Mouse (Mus musculus) forebrain, embryonic 12.5 days (tissue): ENCODE measurements around the gene Eaf2. TPM values are rescaled to one million over a fixed set of nuclear protein-coding genes. Genes with fewer than 3 reads are reported as not detected.
"Not testable (repeated sequence)": the region's sequence is repeated elsewhere in the genome, so short reads cannot be mapped to it uniquely, and the experiment has no call there.

ENCODE experiments used
- ATAC-seq: fragments of 200-750 bp; cut with Nextera tagmentation; 2 replicates; pipeline ENCODE4 v1.8.0; 2017; ENCODE audit warnings: moderate TSS enrichment; ENCODE audit not compliant: low FRiP score
- H3K27ac ChIP-seq: fragments of 300-500 bp; sonication (generic); 2 replicates; pipeline ENCODE4 v1.5.1; 2016; ENCODE audit warnings: mild to moderate bottlenecking
- H3K27me3 ChIP-seq: fragments of 300-500 bp; sonication (generic); 2 replicates; pipeline ENCODE4 v1.6.1; 2016; ENCODE audit warnings: mild to moderate bottlenecking
- H3K36me3 ChIP-seq: fragments of 300-500 bp; sonication (generic); replicated peaks from 2 replicates; pipeline ENCODE4 v1.6.1; 2016; ENCODE audit warnings: mild to moderate bottlenecking
- H3K4me1 ChIP-seq: fragments of 300-500 bp; sonication (generic); 2 replicates; pipeline ENCODE4 v1.6.1; 2016
- H3K4me2 ChIP-seq: fragments of 300-500 bp; sonication (generic); 2 replicates; pipeline ENCODE4 v1.6.1; 2016; ENCODE audit warnings: mild to moderate bottlenecking, moderate library complexity
- H3K4me3 ChIP-seq: fragments of 300-500 bp; sonication (generic); replicated peaks from 2 replicates; pipeline ENCODE4 v1.5.1; 2016; ENCODE audit warnings: mild to moderate bottlenecking
- H3K9ac ChIP-seq: fragments of 300-500 bp; sonication (generic); 2 replicates; pipeline ENCODE4 v1.6.1; 2016; ENCODE audit warnings: mild to moderate bottlenecking
- H3K9me3 ChIP-seq: fragments of 300-500 bp; sonication (generic); 2 replicates; pipeline ENCODE4 v1.6.1; 2016
- WGBS: fragments of 180-500 bp; shearing (Covaris S2); methylation state at CpG from one replicate; pipeline ENCODE4 v1.1.7; 2016; 5-methylcytosine and 5-hydroxymethylcytosine counted together
- polyA plus RNA-seq: library from polyadenylated mRNA; unstranded; fragments of >200 nt; fragmentation: Nextera tagmentation; extraction: Ambion mirVana; gene quantifications from 2 replicates; pipeline ENCODE4 v1.2.1, GENCODE M21; 2016

The Eaf2 gene
- polyA plus RNA-seq, 1 experiment from 2014 or later = 0.98 TPM

DNA sequence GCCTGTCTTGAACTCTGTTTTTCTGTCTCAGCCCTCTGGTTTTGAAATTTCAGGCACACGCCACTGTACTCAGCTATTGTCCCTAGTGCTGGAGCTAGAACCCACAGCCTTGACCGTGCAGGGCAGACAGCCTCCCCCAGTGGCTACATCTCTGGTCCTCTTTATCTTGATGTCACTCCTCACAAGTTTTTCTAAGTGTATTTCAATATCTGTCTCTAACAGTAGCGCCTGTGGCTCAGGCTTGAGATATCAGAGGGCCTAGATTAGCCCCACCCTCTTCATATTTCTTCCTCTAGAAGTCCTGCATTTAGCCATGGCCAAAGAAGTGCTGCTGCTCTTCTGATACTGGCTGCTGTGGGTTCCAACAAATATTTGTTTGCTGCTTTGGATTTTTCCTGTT is 15.8 kb upstream of the Eaf2 start:
- H3K4me2 ChIP-seq = no peak overlapping the region
- no peak overlapping the region for H3K9ac ChIP-seq
- WGBS = 94% methylated on average over 3 of the region's 3 CpGs
- no peaks in the 10 kb centered on the region for H3K27me3 ChIP-seq
- no peaks in the 10 kb centered on the region for H3K9me3 ChIP-seq
- no peak overlapping the region for H3K27ac ChIP-seq
- H3K36me3 ChIP-seq = peaks cover 49% of the 10 kb centered on the region
- H3K4me3 ChIP-seq = no peak overlapping the region
- no peak for ATAC-seq
- no peaks in the 10 kb centered on the region for H3K4me1 ChIP-seq

DNA sequence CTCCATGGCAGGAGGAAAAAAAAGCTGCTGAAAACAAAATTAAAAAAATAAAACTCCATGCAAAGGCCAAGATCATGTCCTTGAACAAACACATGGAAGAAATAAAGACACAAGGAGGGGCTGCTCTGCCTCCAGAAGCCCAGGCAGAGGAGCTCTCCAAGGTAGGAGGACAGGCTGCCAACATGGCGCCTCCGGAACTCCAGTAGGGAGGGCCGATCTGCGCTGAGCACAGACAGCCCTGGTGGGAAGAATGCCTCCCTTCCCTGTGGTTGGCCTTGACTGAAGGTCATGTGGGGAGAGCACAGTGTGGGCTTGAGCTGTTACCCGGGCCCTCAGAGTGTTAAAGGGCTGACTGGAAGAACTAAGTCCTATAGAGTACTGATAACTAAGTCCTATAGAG is 12.7 kb upstream of the Eaf2 start:
- H3K36me3 ChIP-seq = peaks cover 39% of the 10 kb centered on the region
- no peaks in the 10 kb centered on the region for H3K27me3 ChIP-seq
- 90% methylated on average over 5 of the region's 5 CpGs for WGBS

GRCm38 (mm10) chr16:36885912-36886311 is 11.1 kb upstream of the Eaf2 start:
- Histone ChIP-seq H3K9me3 (no peaks in the 10 kb centered on the region), H3K9ac (no peak overlapping the region), H3K4me2 (no peak overlapping the region), H3K27ac (no peak overlapping the region), H3K4me1 (peaks cover 9% of the 10 kb centered on the region), H3K27me3 (no peaks in the 10 kb centered on the region), H3K4me3 (no peak overlapping the region), H3K36me3 (peaks cover 26% of the 10 kb centered on the region)
- 94% methylated on average over 11 of the region's 11 CpGs for WGBS
- ATAC-seq = no peak

More for the DNA sequence above, 12.7 kb upstream of the Eaf2 start:
- peaks cover 8% of the 10 kb centered on the region for H3K4me1 ChIP-seq
- no peak for ATAC-seq
- no peak overlapping the region for H3K4me3 ChIP-seq
- no peak overlapping the region for H3K4me2 ChIP-seq
- no peaks in the 10 kb centered on the region for H3K9me3 ChIP-seq
- H3K9ac ChIP-seq = no peak overlapping the region
- H3K27ac ChIP-seq = no peak overlapping the region

DNA sequence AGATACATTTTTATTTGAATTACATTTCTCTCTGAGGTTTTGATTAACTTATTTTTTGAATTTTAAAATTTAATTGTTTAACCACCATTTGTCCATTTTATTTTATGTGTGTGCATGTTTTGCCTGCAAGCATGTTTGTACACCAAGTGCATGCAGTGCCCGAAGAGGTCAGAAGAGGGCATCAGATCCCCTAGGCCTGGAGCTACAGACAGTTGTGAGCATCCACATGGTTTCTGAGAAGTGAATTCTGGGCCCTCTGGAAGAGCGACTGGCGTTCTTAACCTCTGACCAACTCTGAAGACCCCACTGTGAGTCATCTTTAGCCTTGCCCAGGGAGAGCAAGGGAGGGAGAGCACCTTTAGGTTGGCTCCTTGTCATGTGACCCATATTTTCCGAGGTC is 10.1 kb upstream of the Eaf2 start:
- Histone ChIP-seq H3K9ac (no peak overlapping the region), H3K36me3 (peaks cover 21% of the 10 kb centered on the region), H3K27ac (no peak overlapping the region), H3K9me3 (no peaks in the 10 kb centered on the region), H3K4me3 (no peak overlapping the region), H3K4me1 (peaks cover 10% of the 10 kb centered on the region), H3K4me2 (no peak overlapping the region), H3K27me3 (no peaks in the 10 kb centered on the region)
- no peak for ATAC-seq
- WGBS = 78% methylated on average over 4 of the region's 4 CpGs

GRCm38 (mm10) chr16:36882737-36883343 is 8.0 kb upstream of the Eaf2 start:
- WGBS = 23% methylated on average over 5 of the region's 5 CpGs
- Histone ChIP-seq H3K27me3 (no peaks in the 10 kb centered on the region), H3K4me3 (no peak overlapping the region), H3K36me3 (peaks cover 7% of the 10 kb centered on the region), H3K4me2 (no peak overlapping the region), H3K27ac (no peak overlapping the region), H3K9ac (no peak overlapping the region), H3K9me3 (no peaks in the 10 kb centered on the region), H3K4me1 (peaks cover 18% of the 10 kb centered on the region)
- ATAC-seq = no peak

GRCm38 (mm10) chr16:36877316-36877715 is 2.5 kb upstream of the Eaf2 start:
- WGBS = 75% methylated on average over 5 of the region's 5 CpGs
- H3K9ac ChIP-seq = no peak overlapping the region
- peaks cover 24% of the 10 kb centered on the region for H3K4me1 ChIP-seq
- peaks cover 4% of the 10 kb centered on the region for H3K36me3 ChIP-seq
- no peaks in the 10 kb centered on the region for H3K9me3 ChIP-seq
- H3K4me3 ChIP-seq = no peak overlapping the region
- H3K4me2 ChIP-seq = no peak overlapping the region
- no peak for ATAC-seq
- H3K27me3 ChIP-seq = no peaks in the 10 kb centered on the region
- H3K27ac ChIP-seq = no peak overlapping the region

- peaks cover 12% of the 10 kb centered on the region for H3K36me3 ChIP-seq
- H3K27me3 ChIP-seq = no peaks in the 10 kb centered on the region
- H3K27ac ChIP-seq = peak overlapping the region; percentile 79
- peak overlapping the region; percentile 90 for H3K9ac ChIP-seq
- peaks cover 24% of the 10 kb centered on the region for H3K4me1 ChIP-seq
- no peaks in the 10 kb centered on the region for H3K9me3 ChIP-seq
- under 1% methylated on average over 38 of the region's 48 CpGs for WGBS
- ATAC-seq = peak; percentile 76; the same call in 1 of the 2 replicates
- H3K4me2 ChIP-seq = peak overlapping the region; percentile 83
- H3K4me3 ChIP-seq = peak overlapping the region; percentile 97
Observed at GRCm38 (mm10) chr16:36875276-36875851, 561 bp upstream of the Eaf2 start.

- peaks cover 37% of the 10 kb centered on the region for H3K36me3 ChIP-seq
- no peak overlapping the region for H3K27ac ChIP-seq
- no peak overlapping the region for H3K4me3 ChIP-seq
- WGBS = 87% methylated on average over 2 of the region's 2 CpGs
- no peak overlapping the region for H3K9ac ChIP-seq
- H3K9me3 ChIP-seq = no peaks in the 10 kb centered on the region
- no peak for ATAC-seq
- H3K4me2 ChIP-seq = no peak overlapping the region
- peaks cover 7% of the 10 kb centered on the region for H3K4me1 ChIP-seq
- H3K27me3 ChIP-seq = no peaks in the 10 kb centered on the region
Observed at GRCm38 (mm10) chr16:36869442-36869841, 5.4 kb downstream of the Eaf2 start.

- H3K27ac ChIP-seq = no peak overlapping the region
- H3K27me3 ChIP-seq = no peaks in the 10 kb centered on the region
- H3K4me2 ChIP-seq = no peak overlapping the region
- no peak overlapping the region for H3K4me3 ChIP-seq
- H3K9me3 ChIP-seq = no peaks in the 10 kb centered on the region
- H3K36me3 ChIP-seq = peaks cover 40% of the 10 kb centered on the region
- no peak for ATAC-seq
- H3K9ac ChIP-seq = no peak overlapping the region
- no peaks in the 10 kb centered on the region for H3K4me1 ChIP-seq
- WGBS = 92% methylated on average over 3 of the region's 3 CpGs
Observed at GRCm38 (mm10) chr16:36863585-36863984, 11.2 kb downstream of the Eaf2 start.

DNA sequence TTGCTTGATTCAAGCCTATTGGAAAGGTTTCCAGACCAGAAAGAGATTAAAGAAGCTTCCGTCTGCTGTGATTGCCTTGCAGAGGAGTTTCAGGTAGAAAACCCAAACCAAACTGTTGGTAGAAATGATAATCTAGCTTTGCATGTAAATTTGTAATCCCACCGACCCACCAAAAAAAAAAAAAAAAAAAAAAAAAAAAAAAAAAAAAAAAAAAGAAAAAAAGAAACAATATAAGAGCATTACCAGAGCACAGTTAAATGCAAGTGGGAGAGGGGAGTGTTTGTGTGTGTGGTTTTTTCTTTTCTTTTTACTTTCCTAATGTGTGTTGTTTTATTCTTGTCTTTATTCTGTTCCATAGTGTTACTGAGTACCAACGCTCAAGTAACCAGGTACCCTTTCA is 23.6 kb downstream of the Eaf2 start:
- Histone ChIP-seq H3K27ac (no peak overlapping the region), H3K4me3 (no peak overlapping the region), H3K4me1 (no peaks in the 10 kb centered on the region), H3K36me3 (peaks cover 24% of the 10 kb centered on the region), H3K9ac (no peak overlapping the region), H3K9me3 (no peaks in the 10 kb centered on the region), H3K4me2 (no peak overlapping the region), H3K27me3 (no peaks in the 10 kb centered on the region)
- no peak for ATAC-seq
- WGBS = 96% methylated on average over 3 of the region's 3 CpGs

GRCm38 (mm10) chr16:36846894-36847293 is 27.9 kb downstream of the Eaf2 start:
- 86% methylated on average over 1 of the region's 1 CpGs for WGBS
- peaks cover 20% of the 10 kb centered on the region for H3K36me3 ChIP-seq
- not testable (repeated sequence) for H3K27ac ChIP-seq, ATAC-seq, H3K9me3 ChIP-seq, H3K4me2 ChIP-seq, H3K4me3 ChIP-seq, H3K4me1 ChIP-seq, H3K27me3 ChIP-seq, H3K9ac ChIP-seq

DNA sequence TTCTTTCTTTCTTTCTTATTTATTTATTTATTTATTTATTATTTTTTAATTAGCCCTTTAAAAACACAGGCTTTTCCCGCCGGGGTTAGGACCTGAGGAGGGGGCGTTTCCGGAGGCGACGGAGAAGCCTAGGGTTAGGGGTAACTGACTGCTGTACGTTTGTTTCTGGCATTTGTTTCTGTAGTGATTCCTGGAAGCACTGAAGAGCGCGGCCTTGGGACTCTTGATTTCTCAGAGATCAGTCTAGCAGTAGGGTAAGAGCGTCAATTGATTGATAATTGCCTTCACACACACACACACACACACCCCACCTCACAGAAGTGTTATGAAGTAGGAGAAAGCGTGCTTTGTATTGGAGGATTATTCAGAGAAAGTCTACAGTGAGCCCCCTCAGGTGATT is 46.0 kb downstream of the Eaf2 start:
- H3K9ac ChIP-seq = peak overlapping the region; percentile 81
- no peak overlapping the region for H3K27ac ChIP-seq
- H3K9me3 ChIP-seq = no peaks in the 10 kb centered on the region
- WGBS = 2% methylated on average over 11 of the region's 11 CpGs
- ATAC-seq = peak; percentile 34
- no peaks in the 10 kb centered on the region; the same call in 1 of the 2 replicates for H3K36me3 ChIP-seq
- peak overlapping the region; percentile 73 for H3K4me2 ChIP-seq
- no peaks in the 10 kb centered on the region for H3K27me3 ChIP-seq
- H3K4me1 ChIP-seq = peaks cover 9% of the 10 kb centered on the region
- H3K4me3 ChIP-seq = peak overlapping the region; percentile 74
